Mouse (Mus musculus): ENCODE measurements around the gene Sst. TPM values are rescaled to one million over a fixed set of nuclear protein-coding genes. Genes with fewer than 3 reads are reported as not detected.
"Not testable (repeated sequence)": the region's sequence is repeated elsewhere in the genome, so short reads cannot be mapped to it uniquely, and the experiment has no call there.

Sst gene
- polyA plus RNA-seq, 1 experiment from 2014 or later: 252 TPM

GRCm38 (mm10) chr16:23908076-23909014 is 17.6 kb upstream of the Sst start:
- H3K27me3 ChIP-seq; H3K27ac ChIP-seq; H3K4me2 ChIP-seq; H3K36me3 ChIP-seq; H3K4me1 ChIP-seq (replicated peaks); H3K9me3 ChIP-seq; ATAC-seq (ENCODE audit: low FRiP score); H3K4me3 ChIP-seq; H3K9ac ChIP-seq: not testable (repeated sequence)
- 88% methylated on average over 9 of the region's 9 CpGs for WGBS

DNA sequence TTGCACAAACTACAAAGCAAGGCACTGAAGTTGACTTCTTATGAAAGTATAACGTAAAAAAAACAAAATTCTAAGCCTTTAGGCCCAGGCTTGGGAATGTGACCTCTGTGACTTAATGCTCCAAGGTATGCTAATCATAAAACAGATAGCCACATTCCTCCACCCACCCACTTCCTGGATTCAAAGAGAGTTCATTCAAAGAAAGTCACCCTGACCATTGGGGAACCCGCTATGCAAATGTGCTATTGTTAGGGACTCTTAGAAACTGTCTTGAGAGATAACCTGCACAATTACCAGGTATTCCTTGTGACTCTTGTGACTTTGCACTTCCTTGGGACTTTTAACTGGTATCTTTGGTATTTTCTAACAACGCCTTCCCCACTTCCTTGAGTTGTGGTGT is 15.8 kb upstream of the Sst start:
- not testable (repeated sequence) for H3K9me3 ChIP-seq; H3K27ac ChIP-seq; H3K36me3 ChIP-seq; H3K4me1 ChIP-seq (replicated peaks); H3K9ac ChIP-seq; ATAC-seq (ENCODE audit: low FRiP score); H3K4me2 ChIP-seq; H3K4me3 ChIP-seq; H3K27me3 ChIP-seq
- 91% methylated on average over 3 of the region's 3 CpGs for WGBS

DNA sequence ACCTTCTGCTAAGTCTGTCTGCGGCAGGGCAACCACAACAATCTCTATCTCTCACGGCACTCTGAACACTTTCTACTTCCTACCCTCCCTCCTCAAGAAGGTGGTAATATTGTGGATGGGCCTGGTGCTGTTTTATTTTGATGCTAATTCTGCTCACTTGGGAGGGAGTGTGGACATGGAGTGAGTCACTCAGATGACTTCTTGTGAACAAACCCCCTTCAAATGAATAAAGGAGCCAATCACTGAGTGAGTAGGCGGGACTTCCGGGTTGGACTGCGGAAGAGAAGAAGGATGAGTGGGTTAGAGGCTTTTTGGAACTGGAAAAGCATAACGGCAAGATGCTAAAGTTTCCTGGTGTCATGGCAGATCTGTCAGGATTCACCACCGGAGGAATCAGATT is 10.7 kb upstream of the Sst start:
- H3K4me3 ChIP-seq: no peak overlapping the region
- H3K36me3 ChIP-seq: no peaks in the 10 kb centered on the region
- no peak overlapping the region for H3K27ac ChIP-seq
- WGBS: 90% methylated on average over 7 of the region's 7 CpGs
- H3K4me1 ChIP-seq (replicated peaks): peaks cover 15% of the 10 kb centered on the region
- no peak for ATAC-seq (ENCODE audit: low FRiP score)
- H3K4me2 ChIP-seq: no peak overlapping the region
- no peaks in the 10 kb centered on the region for H3K9me3 ChIP-seq
- H3K27me3 ChIP-seq: 0 out of 2 replicates have a peak, but pooled peaks cover 10% of the 10 kb centered on the region
- H3K9ac ChIP-seq: no peak overlapping the region

DNA sequence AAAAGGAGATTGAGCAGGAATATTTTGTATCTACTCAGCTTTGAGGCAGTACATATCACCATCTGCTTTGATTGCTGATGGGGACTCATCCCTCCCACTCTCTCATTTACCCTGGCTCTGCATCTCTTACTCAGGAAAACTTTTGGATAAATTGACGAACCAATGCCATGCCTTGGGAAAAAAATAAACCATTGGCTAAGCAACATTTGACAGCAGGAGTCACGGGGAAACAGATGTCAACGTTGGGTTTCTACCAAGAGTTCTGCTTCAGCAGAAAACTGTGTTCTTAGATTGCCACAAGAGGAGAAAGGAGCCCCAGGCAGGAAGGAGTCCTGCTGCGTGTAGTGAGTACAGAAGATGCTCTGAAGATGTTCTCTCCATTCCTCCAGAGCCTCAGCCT is 9.3 kb upstream of the Sst start:
- Histone ChIP-seq H3K27ac (no peak overlapping the region), H3K9me3 (no peaks in the 10 kb centered on the region), H3K4me3 (no peak overlapping the region), H3K4me1 (replicated peaks) (peaks cover 15% of the 10 kb centered on the region), H3K36me3 (no peaks in the 10 kb centered on the region), H3K4me2 (no peak overlapping the region), H3K27me3 (0 out of 2 replicates have a peak, but pooled peaks cover 10% of the 10 kb centered on the region), H3K9ac (no peak overlapping the region)
- 84% methylated on average over 4 of the region's 4 CpGs for WGBS
- ATAC-seq (ENCODE audit: low FRiP score): no peak

GRCm38 (mm10) chr16:23898840-23899239 is 8.1 kb upstream of the Sst start:
- peak; percentile 87 for ATAC-seq (ENCODE audit: low FRiP score)
- 13% methylated on average over 12 of the region's 12 CpGs for WGBS
- Histone ChIP-seq H3K27me3 (0 out of 2 replicates have a peak, but pooled peaks cover 15% of the 10 kb centered on the region), H3K4me3 (no peak overlapping the region), H3K4me1 (replicated peaks) (peaks cover 15% of the 10 kb centered on the region), H3K36me3 (no peaks in the 10 kb centered on the region), H3K9me3 (no peaks in the 10 kb centered on the region), H3K4me2 (peak overlapping the region; percentile 56), H3K27ac (0 out of 2 replicates have a peak overlapping the region, but pooled peaks have one; percentile 14), H3K9ac (no peak overlapping the region)

GRCm38 (mm10) chr16:23897984-23898586 is 7.3 kb upstream of the Sst start:
- peak; percentile 92 for ATAC-seq (ENCODE audit: low FRiP score)
- peak overlapping the region; percentile 25 for H3K4me3 ChIP-seq
- H3K36me3 ChIP-seq: no peaks in the 10 kb centered on the region
- peak overlapping the region; percentile 60; the same call in 1 of the 2 replicates for H3K9ac ChIP-seq
- peak overlapping the region; percentile 14 for H3K27ac ChIP-seq
- H3K4me2 ChIP-seq: peak overlapping the region; percentile 56
- no peaks in the 10 kb centered on the region for H3K9me3 ChIP-seq
- H3K27me3 ChIP-seq: 0 out of 2 replicates have a peak, but pooled peaks cover 15% of the 10 kb centered on the region
- WGBS: 14% methylated on average over 15 of the region's 15 CpGs
- peaks cover 15% of the 10 kb centered on the region for H3K4me1 ChIP-seq (replicated peaks)

DNA sequence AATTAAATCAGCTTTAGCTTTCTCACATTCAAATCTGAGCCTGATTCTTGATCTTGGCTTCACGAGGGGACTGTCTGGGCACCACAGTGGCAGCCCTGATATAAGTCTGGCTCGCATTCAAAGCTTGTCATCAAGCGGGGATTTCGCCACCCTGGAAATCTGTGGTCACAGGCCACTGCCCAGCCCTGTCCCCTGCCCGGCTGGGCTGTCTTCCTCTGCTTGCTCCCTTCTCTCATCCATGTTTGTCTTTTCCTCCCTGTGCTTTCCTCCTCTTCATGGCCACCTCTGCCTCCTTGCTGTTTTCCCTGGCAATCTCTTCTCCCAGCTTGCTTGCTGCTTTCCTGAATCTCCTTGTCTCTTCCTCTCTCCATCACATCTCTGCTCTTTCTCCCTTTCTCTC is 6.7 kb upstream of the Sst start:
- peak overlapping the region; percentile 56 for H3K4me2 ChIP-seq
- peak overlapping the region; percentile 60; the same call in 1 of the 2 replicates for H3K9ac ChIP-seq
- H3K4me1 ChIP-seq (replicated peaks): peaks cover 15% of the 10 kb centered on the region
- no peak for ATAC-seq (ENCODE audit: low FRiP score)
- H3K27ac ChIP-seq: peak overlapping the region; percentile 14
- 49% methylated on average over 5 of the region's 5 CpGs for WGBS
- no peaks in the 10 kb centered on the region for H3K9me3 ChIP-seq
- no peak overlapping the region for H3K4me3 ChIP-seq
- no peaks in the 10 kb centered on the region for H3K36me3 ChIP-seq
- peaks cover 20% of the 10 kb centered on the region for H3K27me3 ChIP-seq

- H3K36me3 ChIP-seq: no peaks in the 10 kb centered on the region
- no peak overlapping the region for H3K4me2 ChIP-seq
- H3K27ac ChIP-seq: no peak overlapping the region
- no peak overlapping the region for H3K4me3 ChIP-seq
- H3K4me1 ChIP-seq (replicated peaks): peaks cover 30% of the 10 kb centered on the region
- no peaks in the 10 kb centered on the region for H3K9me3 ChIP-seq
- no peak overlapping the region for H3K9ac ChIP-seq
- peaks cover 41% of the 10 kb centered on the region for H3K27me3 ChIP-seq
- no peak for ATAC-seq (ENCODE audit: low FRiP score)
- WGBS: 90% methylated on average over 3 of the region's 3 CpGs
These were observed 4.4 kb upstream of the Sst start for GRCm38 (mm10) chr16:23895135-23895534.

- ATAC-seq (ENCODE audit: low FRiP score): no peak
- 9% methylated on average over 9 of the region's 9 CpGs for WGBS
- H3K27ac ChIP-seq: 0 out of 2 replicates have a peak overlapping the region, but pooled peaks have one; percentile 15
These were observed 607 bp downstream of the Sst start for GRCm38 (mm10) chr16:23890151-23890550.

DNA sequence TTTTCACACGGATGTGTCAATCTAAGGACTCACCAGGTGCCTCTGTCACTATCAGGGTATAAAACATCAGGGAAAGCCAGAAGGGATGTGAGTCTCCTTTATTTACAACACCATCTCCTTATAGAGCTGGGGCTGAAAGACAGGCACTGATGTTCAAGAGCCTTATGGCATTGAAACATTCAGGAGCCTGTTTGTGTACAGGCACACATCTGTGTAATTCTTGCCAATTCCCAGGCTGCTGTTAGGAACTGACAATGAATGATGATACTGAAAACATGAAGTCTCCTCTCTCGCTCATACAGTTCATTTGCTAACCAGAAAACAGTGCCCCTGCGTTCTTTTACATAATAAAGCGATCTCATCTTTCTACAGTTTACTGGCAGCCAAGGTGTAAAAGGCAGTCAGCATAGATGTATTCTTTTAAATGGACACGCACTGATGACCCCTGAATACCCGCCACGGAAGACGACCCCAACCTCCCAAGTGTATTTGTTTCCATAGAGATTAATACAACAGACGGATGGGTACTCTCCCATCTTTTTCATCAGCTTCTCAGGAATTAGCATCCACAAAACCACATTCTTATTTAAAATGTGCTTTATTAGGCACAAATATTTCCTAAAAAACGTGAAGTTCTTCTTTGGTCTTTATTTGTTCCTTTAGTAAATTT is 2.7 kb downstream of the Sst start:
- WGBS: 33% methylated on average over 10 of the region's 10 CpGs
- Histone ChIP-seq H3K9ac (no peak overlapping the region), H3K27me3 (peaks cover 36% of the 10 kb centered on the region), H3K27ac (peak overlapping the region; percentile 44; the same call in 1 of the 2 replicates), H3K36me3 (no peaks in the 10 kb centered on the region), H3K9me3 (no peaks in the 10 kb centered on the region), H3K4me2 (peak overlapping the region; percentile 27; the same call in 1 of the 2 replicates), H3K4me1 (replicated peaks) (peaks cover 35% of the 10 kb centered on the region), H3K4me3 (no peak overlapping the region)
- peak; percentile 40 for ATAC-seq (ENCODE audit: low FRiP score)

More at GRCm38 (mm10) chr16:23890151-23890550, 607 bp downstream of the Sst start:
- H3K36me3 ChIP-seq: no peaks in the 10 kb centered on the region
- peaks cover 31% of the 10 kb centered on the region for H3K4me1 ChIP-seq (replicated peaks)
- H3K4me2 ChIP-seq: peak overlapping the region; percentile 57
- no peaks in the 10 kb centered on the region for H3K9me3 ChIP-seq
- peak overlapping the region; percentile 53 for H3K9ac ChIP-seq
- peaks cover 41% of the 10 kb centered on the region for H3K27me3 ChIP-seq
- H3K4me3 ChIP-seq: peak overlapping the region; percentile 40

GRCm38 (mm10) chr16:23885098-23885497 is 5.7 kb downstream of the Sst start:
- H3K4me3 ChIP-seq: no peak overlapping the region
- no peaks in the 10 kb centered on the region for H3K36me3 ChIP-seq
- H3K4me1 ChIP-seq (replicated peaks): peaks cover 20% of the 10 kb centered on the region
- H3K27me3 ChIP-seq: peaks cover 7% of the 10 kb centered on the region
- 60% methylated on average over 12 of the region's 12 CpGs for WGBS
- ATAC-seq (ENCODE audit: low FRiP score): no peak
- H3K27ac ChIP-seq: 0 out of 2 replicates have a peak overlapping the region, but pooled peaks have one; percentile 6
- H3K9me3 ChIP-seq: no peaks in the 10 kb centered on the region
- H3K4me2 ChIP-seq: peak overlapping the region; percentile 11; the same call in 1 of the 2 replicates
- H3K9ac ChIP-seq: no peak overlapping the region

DNA sequence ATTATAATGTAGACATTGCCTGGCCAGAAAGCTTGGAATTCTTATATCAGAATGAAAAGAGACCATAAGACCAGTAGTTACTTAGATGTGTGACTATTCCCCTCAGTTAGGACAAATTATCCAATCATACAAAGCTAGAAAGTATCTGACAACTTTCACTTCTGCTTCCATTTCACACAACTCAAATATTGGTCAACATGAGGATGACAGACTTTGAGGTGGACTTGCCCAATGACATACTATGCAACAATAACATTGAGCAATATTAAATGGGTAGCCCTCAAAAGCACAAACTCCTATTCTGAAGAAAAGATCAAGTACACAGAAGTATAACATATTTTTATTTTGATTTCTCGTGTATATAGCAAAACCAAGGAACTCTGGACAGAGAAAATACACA is 35.5 kb downstream of the Sst start:
- Histone ChIP-seq H3K9ac (no peak overlapping the region), H3K27me3 (no peaks in the 10 kb centered on the region), H3K36me3 (no peaks in the 10 kb centered on the region), H3K9me3 (no peaks in the 10 kb centered on the region), H3K4me3 (no peak overlapping the region), H3K27ac (no peak overlapping the region), H3K4me2 (no peak overlapping the region), H3K4me1 (replicated peaks) (no peaks in the 10 kb centered on the region)
- ATAC-seq (ENCODE audit: low FRiP score): no peak
- 81% methylated on average over 1 of the region's 1 CpGs for WGBS

All from hindbrain, embryonic 13.5 days (tissue).